Mouse (Mus musculus) mesoderm, embryonic 11.5 days (tissue): Measurements from ENCODE around the gene Atxn7l3b.
A peak's percentile ranks its signal among the peaks of the same experiment; 100 is the strongest.
"Not testable (repeated sequence)": the region's sequence is repeated elsewhere in the genome, so short reads cannot be mapped to it uniquely, and the experiment has no call there.

Experiments
- DNase-seq: peaks from one replicate; pipeline ENCODE4 v3.0.0-alpha.2; 2012; ENCODE audit warnings: low read depth, low spot score

Gene Atxn7l3b

GRCm38 (mm10) chr10:112928452-112929221 lies at the start of gene Atxn7l3b:
Gene Atxn7l3b, minus strand, starts transcription at chr10:112929001.
- peak; percentile 94 for DNase-seq

- no peak for DNase-seq
Measured at GRCm38 (mm10) chr10:112977586-112977985, 48.8 kb upstream of the Atxn7l3b start.

- no peak for DNase-seq
Measured at GRCm38 (mm10) chr10:112973286-112974026, 44.7 kb upstream of the Atxn7l3b start.

- no peak for DNase-seq
Measured at GRCm38 (mm10) chr10:112970002-112970589, 41.3 kb upstream of the Atxn7l3b start.

- DNase-seq: no peak
Measured at GRCm38 (mm10) chr10:112967578-112967977, 38.8 kb upstream of the Atxn7l3b start.

- DNase-seq: not testable (repeated sequence)
Measured at GRCm38 (mm10) chr10:112962216-112962615, 33.4 kb upstream of the Atxn7l3b start.

- DNase-seq: no peak
Measured at GRCm38 (mm10) chr10:112954140-112954539, 25.3 kb upstream of the Atxn7l3b start.

GRCm38 (mm10) chr10:112948453-112948852 lies 19.7 kb upstream of the Atxn7l3b start:
- DNase-seq: no peak

GRCm38 (mm10) chr10:112929222-112929615 lies 418 bp upstream of the Atxn7l3b start:
- no peak for DNase-seq

GRCm38 (mm10) chr10:112926961-112927360 lies 1.8 kb downstream of the Atxn7l3b start:
- DNase-seq: no peak

- DNase-seq: no peak
Measured at GRCm38 (mm10) chr10:112926271-112926670, 2.5 kb downstream of the Atxn7l3b start.

- DNase-seq: no peak
Measured at GRCm38 (mm10) chr10:112916575-112917190, 12.1 kb downstream of the Atxn7l3b start.

- DNase-seq: no peak
Measured at GRCm38 (mm10) chr10:112900243-112900642, 28.6 kb downstream of the Atxn7l3b start.

- DNase-seq: no peak
Measured at GRCm38 (mm10) chr10:112899796-112900195, 29.0 kb downstream of the Atxn7l3b start.

- DNase-seq: no peak
Measured at GRCm38 (mm10) chr10:112896636-112897035, 32.2 kb downstream of the Atxn7l3b start.

GRCm38 (mm10) chr10:112893622-112894252 lies 35.1 kb downstream of the Atxn7l3b start:
- no peak for DNase-seq

- no peak for DNase-seq
Measured at GRCm38 (mm10) chr10:112884064-112884463, 44.7 kb downstream of the Atxn7l3b start.

- DNase-seq: no peak
Measured at GRCm38 (mm10) chr10:112883688-112884004, 45.2 kb downstream of the Atxn7l3b start.

GRCm38 (mm10) chr10:112882789-112883687 lies 45.8 kb downstream of the Atxn7l3b start:
- peak; percentile 10 for DNase-seq

- DNase-seq: no peak
Measured at GRCm38 (mm10) chr10:112882149-112882548, 46.7 kb downstream of the Atxn7l3b start.
